Mouse (Mus musculus): ENCODE measurements around the gene Kiss1.

DNA sequence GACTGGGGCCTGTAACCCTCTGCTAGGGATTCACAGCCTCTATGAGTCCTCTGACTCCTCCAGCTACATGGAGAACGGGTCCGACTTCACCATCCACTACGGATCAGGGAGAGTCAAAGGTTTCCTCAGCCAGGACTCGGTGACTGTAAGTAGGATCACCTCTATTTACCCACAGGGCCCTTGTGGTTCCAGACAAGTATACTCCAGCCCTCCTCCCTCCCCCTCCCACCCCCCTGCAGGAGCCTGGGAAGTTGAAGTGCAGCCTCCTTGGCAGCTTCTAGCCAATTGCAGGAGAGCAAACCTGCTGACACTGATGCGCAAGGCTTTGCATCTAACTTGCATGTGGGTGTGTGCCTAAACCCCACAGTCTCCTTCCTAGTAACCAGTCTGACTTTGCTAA is 33.8 kb downstream of the Kiss1 start:
- no peak for TF ChIP-seq POLR2A (IDR thresholded peaks at IDR 0.05; ENCODE audit: borderline replicate concordance, control insufficient read depth, low read depth, low read length)
- TF ChIP-seq CTCF (IDR thresholded peaks at IDR 0.05; ENCODE audit: control insufficient read depth, insufficient read depth, low read length) = no peak

Data from bone marrow, adult 2 months (tissue).